Mouse (Mus musculus) cerebellum, adult 11 months (tissue): ENCODE measurements around the gene Tmem269.

Experiments
- DNase-seq: peaks from one replicate; pipeline ENCODE4 v3.0.0; 2022

Tmem269 gene

GRCm38 (mm10) chr4:119234348-119234747, 16.3 kb upstream of the Tmem269 start:
- DNase-seq: no peak

- DNase-seq: no peak
Observed at GRCm38 (mm10) chr4:119233256-119233901, 15.4 kb upstream of the Tmem269 start.

GRCm38 (mm10) chr4:119232410-119233255, 14.6 kb upstream of the Tmem269 start, which contains the start of the genes AU022252 and P3h1:
TSS of gene AU022252 (minus strand) at chr4:119232712.
TSS of gene P3h1 (plus strand) at chr4:119232915.
- peak; percentile 99 for DNase-seq

GRCm38 (mm10) chr4:119226751-119227150, 8.7 kb upstream of the Tmem269 start:
- DNase-seq: no peak

GRCm38 (mm10) chr4:119225719-119226118, 7.7 kb upstream of the Tmem269 start:
- no peak for DNase-seq

GRCm38 (mm10) chr4:119224534-119224933, 6.5 kb upstream of the Tmem269 start:
- DNase-seq: no peak

GRCm38 (mm10) chr4:119223696-119224095, 5.7 kb upstream of the Tmem269 start:
- no peak for DNase-seq

- no peak for DNase-seq
Observed at GRCm38 (mm10) chr4:119216667-119217066, 1.4 kb downstream of the Tmem269 start.

GRCm38 (mm10) chr4:119204672-119205071, 13.3 kb downstream of the Tmem269 start:
- DNase-seq: no peak

- no peak for DNase-seq
Observed at GRCm38 (mm10) chr4:119198105-119198504, 19.9 kb downstream of the Tmem269 start.

GRCm38 (mm10) chr4:119195582-119196320, 22.3 kb downstream of the Tmem269 start:
- DNase-seq: no peak

- peak; percentile 77 for DNase-seq
Observed at GRCm38 (mm10) chr4:119194909-119195581, 23.0 kb downstream of the Tmem269 start, which contains the start of gene Svbp. TSS of gene Svbp (plus strand) at chr4:119195306.

GRCm38 (mm10) chr4:119192757-119193156, 25.3 kb downstream of the Tmem269 start:
- no peak for DNase-seq

- DNase-seq: no peak
Observed at GRCm38 (mm10) chr4:119191273-119191672, 26.7 kb downstream of the Tmem269 start.

- no peak for DNase-seq
Observed at GRCm38 (mm10) chr4:119190618-119191017, 27.4 kb downstream of the Tmem269 start.

GRCm38 (mm10) chr4:119189864-119190263, 28.2 kb downstream of the Tmem269 start, which contains the start of gene Ermap:
TSS of gene Ermap (minus strand) at chr4:119190011.
- no peak for DNase-seq

- no peak for DNase-seq
Observed at GRCm38 (mm10) chr4:119189392-119189791, 28.6 kb downstream of the Tmem269 start.

- no peak for DNase-seq
Observed at GRCm38 (mm10) chr4:119188060-119188785, 29.8 kb downstream of the Tmem269 start.

- no peak for DNase-seq
Observed at GRCm38 (mm10) chr4:119185771-119186170, 32.2 kb downstream of the Tmem269 start.

GRCm38 (mm10) chr4:119183525-119183924, 34.5 kb downstream of the Tmem269 start:
- no peak for DNase-seq

- no peak for DNase-seq
Observed at GRCm38 (mm10) chr4:119181456-119181855, 36.6 kb downstream of the Tmem269 start.
